Mouse (Mus musculus) intestine, postnatal 0 days (tissue): Measurements from ENCODE around the gene Rftn2. TPM values are rescaled to one million over a fixed set of nuclear protein-coding genes. Genes with fewer than 3 reads are reported as not detected.

Experiments
- ATAC-seq: fragments of 200-750 bp; cut with Nextera tagmentation; 2 replicates; pipeline ENCODE4 v1.8.0; 2017; ENCODE audit warnings: mild to moderate bottlenecking, moderate TSS enrichment, moderate library complexity
- H3K27ac ChIP-seq: fragments of 300-500 bp; sonication (generic); 2 replicates; pipeline ENCODE4 v1.5.1; 2014; ENCODE audit warnings: mild to moderate bottlenecking, low read depth, low read length, moderate library complexity
- H3K27me3 ChIP-seq: fragments of 300-500 bp; sonication (generic); replicated peaks from 2 replicates; pipeline ENCODE4 v1.6.1; 2014; ENCODE audit warnings: low read length, mixed read lengths; ENCODE audit not compliant: control insufficient read depth, insufficient read depth
- H3K36me3 ChIP-seq: fragments of 300-500 bp; sonication (generic); 2 replicates; pipeline ENCODE4 v1.6.1; 2014; ENCODE audit warnings: mild to moderate bottlenecking, moderate library complexity; ENCODE audit not compliant: control insufficient read depth, insufficient read depth
- H3K4me1 ChIP-seq: fragments of 300-500 bp; sonication (generic); replicated peaks from 2 replicates; pipeline ENCODE4 v1.6.1; 2014; ENCODE audit warnings: antibody characterized with exemption, low read length, mixed read lengths; ENCODE audit not compliant: control insufficient read depth, insufficient read depth
- H3K4me2 ChIP-seq: fragments of 300-500 bp; sonication (generic); replicated peaks from 2 replicates; pipeline ENCODE4 v1.6.1; 2014; ENCODE audit warnings: low read depth, mild to moderate bottlenecking, moderate library complexity
- H3K4me3 ChIP-seq: fragments of 300-500 bp; sonication (generic); 2 replicates; pipeline ENCODE4 v1.5.1; 2014; ENCODE audit warnings: low read depth, low read length
- H3K9ac ChIP-seq: fragments of 300-500 bp; sonication (generic); 2 replicates; pipeline ENCODE4 v1.6.1; 2014; ENCODE audit warnings: mild to moderate bottlenecking, low read depth, low read length
- H3K9me3 ChIP-seq: fragments of 300-500 bp; sonication (generic); 2 replicates; pipeline ENCODE4 v1.6.1; 2016; ENCODE audit warnings: mixed run types; ENCODE audit not compliant: control insufficient read depth
- CTCF ChIP-seq: sonication (generic); IDR thresholded peaks from 2 replicates; pipeline ENCODE4 v1.5.1; 2016; ENCODE audit warnings: low read depth, mild to moderate bottlenecking, control low read depth, antibody characterized with exemption, moderate library complexity
- WGBS: fragments of 180-500 bp; shearing (Covaris S2); extraction: QIAGEN DNeasy Blood & Tissue Kit; methylation state at CpG from one replicate; pipeline ENCODE4 v1.1.7; 2014; 5-methylcytosine and 5-hydroxymethylcytosine counted together
- polyA plus RNA-seq: library from polyadenylated mRNA; unstranded; fragments of >200 nt; fragmentation: Nextera tagmentation; extraction: Ambion mirVana; gene quantifications from 2 replicates; pipeline ENCODE4 v1.2.1, GENCODE M21; 2015

The Rftn2 gene
- polyA plus RNA-seq, 1 experiment from 2014 or later = 3.4 TPM

DNA sequence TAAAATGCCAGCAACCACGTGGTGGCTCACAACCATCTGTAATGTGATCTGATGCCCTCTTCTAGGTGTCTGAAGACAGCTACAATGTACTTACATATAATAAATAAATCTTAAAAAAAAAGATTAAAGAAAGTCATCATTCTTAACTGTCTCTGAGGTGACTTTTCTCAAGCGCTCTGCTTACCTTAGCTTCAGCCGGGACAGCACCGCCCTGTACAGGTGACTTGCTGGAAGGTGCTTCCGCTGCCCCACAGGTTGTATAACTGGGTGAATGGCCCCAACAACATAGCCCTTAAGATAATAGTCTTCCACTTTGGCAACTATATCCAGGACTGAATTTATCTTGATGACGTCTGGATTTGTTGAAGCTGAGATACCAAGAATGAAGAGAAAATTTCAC, 12.6 kb downstream of the Rftn2 start:
- no peak for TF ChIP-seq CTCF
- H3K9me3 ChIP-seq = no peaks in the 10 kb centered on the region
- peak overlapping the region; percentile 48 for H3K4me2 ChIP-seq
- no peaks in the 10 kb centered on the region for H3K27me3 ChIP-seq
- peaks cover 2% of the 10 kb centered on the region; the same call in 1 of the 2 replicates for H3K4me1 ChIP-seq
- ATAC-seq = peak; percentile 54; the same call in 1 of the 2 replicates
- 44% methylated on average over 6 of the region's 6 CpGs for WGBS
- no peak overlapping the region for H3K9ac ChIP-seq
- no peak overlapping the region for H3K4me3 ChIP-seq
- H3K27ac ChIP-seq = no peak overlapping the region
- H3K36me3 ChIP-seq = no peaks in the 10 kb centered on the region

DNA sequence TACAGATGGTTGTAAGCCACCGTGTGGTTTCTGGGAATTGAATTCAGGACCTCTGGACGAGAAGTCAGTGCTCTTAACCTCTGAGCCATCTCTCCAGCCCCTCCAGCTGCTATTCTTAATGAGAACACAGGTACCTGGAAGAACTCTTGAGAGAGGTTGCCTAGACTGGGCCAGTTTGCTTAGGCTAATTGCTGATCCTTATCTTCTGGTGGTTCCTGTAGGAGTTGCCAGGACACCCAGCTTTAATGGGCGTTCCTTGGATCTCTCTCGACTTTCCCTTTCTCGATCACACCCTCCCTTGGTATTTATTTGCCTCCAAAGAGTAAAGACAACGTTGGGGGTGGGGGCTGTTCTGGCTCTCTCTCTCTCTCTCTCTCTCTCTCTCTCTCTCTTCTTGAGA, 13.1 kb downstream of the Rftn2 start:
- no peaks in the 10 kb centered on the region for H3K36me3 ChIP-seq
- peak overlapping the region; percentile 48 for H3K4me2 ChIP-seq
- H3K4me1 ChIP-seq = peaks cover 2% of the 10 kb centered on the region; the same call in 1 of the 2 replicates
- H3K27ac ChIP-seq = no peak overlapping the region
- H3K4me3 ChIP-seq = no peak overlapping the region
- WGBS = 31% methylated on average over 6 of the region's 6 CpGs
- peak; percentile 24; the same call in 1 of the 2 replicates for TF ChIP-seq CTCF
- H3K9me3 ChIP-seq = no peaks in the 10 kb centered on the region
- ATAC-seq = peak; percentile 67
- H3K9ac ChIP-seq = no peak overlapping the region
- no peaks in the 10 kb centered on the region for H3K27me3 ChIP-seq

DNA sequence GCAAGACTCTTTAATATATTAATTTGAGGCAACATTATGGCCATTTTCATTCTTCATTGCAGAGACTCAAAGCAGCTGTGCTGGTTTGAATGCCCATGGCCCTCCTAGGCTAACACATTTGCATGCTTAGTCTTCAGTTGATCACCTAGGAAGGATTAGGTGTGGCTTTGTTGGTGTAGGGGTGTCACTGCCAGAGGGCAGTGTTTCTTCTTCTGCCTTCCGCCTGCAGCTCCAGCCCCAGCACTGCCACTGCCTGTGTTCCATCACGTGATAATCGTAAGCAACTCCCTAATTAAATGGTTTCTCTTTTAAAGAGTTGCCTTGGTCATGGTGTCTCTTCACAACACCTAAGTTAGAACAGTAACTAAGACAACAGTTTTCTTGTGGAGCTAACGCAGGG, 13.8 kb downstream of the Rftn2 start:
- Histone ChIP-seq H3K27me3 (no peaks in the 10 kb centered on the region), H3K9me3 (no peaks in the 10 kb centered on the region), H3K9ac (no peak overlapping the region), H3K4me1 (peaks cover 2% of the 10 kb centered on the region; the same call in 1 of the 2 replicates), H3K4me2 (no peak overlapping the region), H3K36me3 (no peaks in the 10 kb centered on the region), H3K27ac (no peak overlapping the region), H3K4me3 (no peak overlapping the region)
- TF ChIP-seq CTCF = 0 out of 2 replicates have a peak, but pooled peaks have one; percentile 29
- ATAC-seq = no peak
- WGBS = 77% methylated on average over 4 of the region's 4 CpGs

GRCm38 (mm10) chr1:55211081-55211480, 15.5 kb downstream of the Rftn2 start:
- Histone ChIP-seq H3K4me1 (no peaks in the 10 kb centered on the region; the same call in 1 of the 2 replicates), H3K4me3 (no peak overlapping the region), H3K4me2 (no peak overlapping the region), H3K27me3 (no peaks in the 10 kb centered on the region), H3K9ac (no peak overlapping the region), H3K36me3 (no peaks in the 10 kb centered on the region), H3K27ac (no peak overlapping the region), H3K9me3 (no peaks in the 10 kb centered on the region)
- ATAC-seq = no peak
- TF ChIP-seq CTCF = no peak
- WGBS = 79% methylated on average over 8 of the region's 8 CpGs

GRCm38 (mm10) chr1:55210202-55210965, 16.2 kb downstream of the Rftn2 start:
- Histone ChIP-seq H3K27me3 (no peaks in the 10 kb centered on the region), H3K4me1 (no peaks in the 10 kb centered on the region; the same call in 1 of the 2 replicates), H3K9me3 (no peaks in the 10 kb centered on the region), H3K4me3 (no peak overlapping the region), H3K36me3 (no peaks in the 10 kb centered on the region), H3K4me2 (no peak overlapping the region), H3K27ac (no peak overlapping the region), H3K9ac (no peak overlapping the region)
- TF ChIP-seq CTCF = no peak
- WGBS = 49% methylated on average over 12 of the region's 12 CpGs
- no peak for ATAC-seq

DNA sequence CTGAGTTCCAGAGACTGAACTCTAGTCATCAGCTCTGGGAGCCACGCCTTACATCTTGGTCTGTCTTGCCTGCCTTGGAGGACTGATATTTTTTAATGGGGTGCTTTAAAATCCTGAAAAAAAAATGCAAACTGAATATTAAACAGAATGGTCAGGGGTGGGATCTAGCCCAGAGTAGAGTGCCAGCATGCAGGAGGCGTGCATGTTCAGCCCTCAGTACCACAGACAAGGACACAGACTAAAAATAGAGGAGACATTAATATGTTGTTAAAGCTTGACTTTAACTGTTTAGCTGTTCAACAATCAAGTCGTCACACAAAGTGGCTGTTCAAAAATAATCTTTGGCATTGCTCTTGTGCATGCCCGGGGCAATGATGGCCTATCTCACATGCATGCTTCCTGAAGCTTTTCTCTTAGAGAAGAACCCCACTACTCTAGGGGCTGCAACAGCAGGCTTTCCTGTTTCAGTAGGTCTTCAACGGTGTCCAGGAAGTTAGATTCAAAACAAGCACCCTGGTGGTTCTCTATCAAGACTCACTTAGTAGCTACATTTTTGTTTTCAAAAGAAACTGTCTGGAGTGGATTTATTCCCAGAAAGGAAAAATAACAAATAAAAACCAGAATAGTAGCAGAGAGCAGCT, 18.0 kb downstream of the Rftn2 start:
- ATAC-seq = no peak
- no peak for TF ChIP-seq CTCF
- H3K4me1 ChIP-seq = no peaks in the 10 kb centered on the region; the same call in 1 of the 2 replicates
- H3K4me3 ChIP-seq = no peak overlapping the region
- H3K36me3 ChIP-seq = no peaks in the 10 kb centered on the region
- H3K27ac ChIP-seq = no peak overlapping the region
- no peaks in the 10 kb centered on the region for H3K27me3 ChIP-seq
- H3K4me2 ChIP-seq = no peak overlapping the region
- no peak overlapping the region for H3K9ac ChIP-seq
- WGBS = 74% methylated on average over 5 of the region's 5 CpGs
- no peaks in the 10 kb centered on the region for H3K9me3 ChIP-seq
